Mouse (Mus musculus): ENCODE data around the gene Rag1.

Gene Rag1

DNA sequence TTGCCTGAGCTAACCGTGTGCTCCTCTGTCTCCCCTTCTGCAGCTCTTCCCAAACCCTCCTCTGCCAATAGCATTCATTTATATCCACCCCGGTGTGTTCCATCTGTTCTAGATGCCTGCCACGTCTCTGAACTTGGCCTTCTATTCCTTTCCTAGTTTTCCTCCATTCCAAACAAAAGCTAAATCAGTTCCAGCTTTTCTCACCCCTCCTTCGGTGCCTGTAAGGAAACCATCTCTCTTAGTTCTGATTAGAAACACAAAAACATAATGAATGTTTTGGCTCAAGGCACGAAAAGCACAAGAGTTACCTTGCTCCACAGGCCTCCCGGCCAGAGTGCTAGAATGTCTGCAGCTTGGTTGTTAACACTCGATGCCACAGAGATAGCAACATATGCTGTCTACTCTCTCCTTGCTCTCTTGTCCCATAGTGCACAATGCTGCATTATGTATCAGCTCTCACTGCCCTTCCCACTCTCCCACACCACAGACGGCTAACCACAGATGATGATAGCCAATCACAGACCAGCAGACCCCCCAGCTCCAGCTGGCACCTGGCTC lies at the start of gene Rag1, which contains the start of gene B230118H07Rik:
Gene Rag1, minus strand, starts transcription at position 388 of the 558 bp plus-strand sequence.
Gene B230118H07Rik, minus strand, starts transcription at position 419 of the 558 bp plus-strand sequence.
- no peak for DNase-seq (ENCODE audit: low read depth, low spot score)

GRCm38 (mm10) chr2:101695584-101695983 lies 46.3 kb upstream of the Rag1 start:
- no peak for DNase-seq (ENCODE audit: low read depth, low spot score)

DNA sequence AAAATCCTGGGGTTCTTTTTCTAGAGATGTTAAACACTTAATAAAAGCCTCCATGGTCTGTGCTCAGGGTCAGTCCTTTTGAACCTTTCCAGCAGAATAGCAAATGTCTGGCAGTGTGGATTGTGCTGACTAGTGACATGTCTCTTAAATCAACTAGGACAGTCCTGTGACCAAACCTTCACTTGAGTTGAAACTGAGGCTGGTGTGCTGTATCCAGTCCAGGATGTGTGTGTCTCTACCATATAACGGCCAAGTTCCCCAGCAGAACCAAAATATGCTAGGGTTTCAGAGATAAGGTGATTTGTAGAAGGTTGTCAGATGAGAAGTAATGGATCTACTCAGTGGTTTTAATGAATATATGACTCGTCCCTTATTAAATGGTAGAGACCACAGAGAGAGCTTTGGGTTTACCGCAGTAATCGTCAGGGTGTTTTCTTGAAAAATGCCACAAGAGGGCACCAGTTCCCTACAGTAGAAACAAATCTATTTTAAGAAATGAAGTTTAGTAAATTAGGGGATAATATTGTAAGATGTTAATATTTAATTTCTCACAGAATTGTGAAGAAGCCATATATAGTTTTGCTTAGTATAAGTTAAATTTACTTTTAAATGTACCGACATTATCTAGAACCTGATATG lies 44.4 kb upstream of the Rag1 start:
- peak; percentile 17 for DNase-seq (ENCODE audit: low read depth, low spot score)

- no peak for DNase-seq (ENCODE audit: low read depth, low spot score)
Measured at GRCm38 (mm10) chr2:101693043-101693442, 43.7 kb upstream of the Rag1 start.

GRCm38 (mm10) chr2:101690252-101690827 lies 41.0 kb upstream of the Rag1 start:
- DNase-seq (ENCODE audit: low read depth, low spot score), result no peak

DNA sequence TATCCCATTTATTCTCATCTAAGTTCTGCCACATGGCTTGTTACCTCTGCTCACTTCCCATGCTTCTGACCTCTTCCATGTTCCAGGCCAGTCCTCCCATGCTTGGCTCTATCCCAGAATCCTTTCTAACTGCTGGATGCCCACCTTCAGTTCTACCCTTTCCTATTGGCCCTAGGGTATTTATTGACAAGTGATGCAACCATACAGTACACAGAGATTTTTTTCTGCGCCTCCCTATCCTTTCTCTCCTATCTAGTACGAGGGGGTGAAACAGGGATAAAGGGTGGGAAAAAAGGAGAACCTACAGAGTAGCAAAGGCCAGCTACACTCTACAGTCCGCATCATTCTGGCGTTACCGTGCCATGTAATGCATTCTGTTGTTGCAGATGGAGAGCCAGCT lies 38.7 kb upstream of the Rag1 start:
- no peak for DNase-seq (ENCODE audit: low read depth, low spot score)

- no peak for DNase-seq (ENCODE audit: low read depth, low spot score)
Measured at GRCm38 (mm10) chr2:101684421-101684820, 35.1 kb upstream of the Rag1 start.

DNA sequence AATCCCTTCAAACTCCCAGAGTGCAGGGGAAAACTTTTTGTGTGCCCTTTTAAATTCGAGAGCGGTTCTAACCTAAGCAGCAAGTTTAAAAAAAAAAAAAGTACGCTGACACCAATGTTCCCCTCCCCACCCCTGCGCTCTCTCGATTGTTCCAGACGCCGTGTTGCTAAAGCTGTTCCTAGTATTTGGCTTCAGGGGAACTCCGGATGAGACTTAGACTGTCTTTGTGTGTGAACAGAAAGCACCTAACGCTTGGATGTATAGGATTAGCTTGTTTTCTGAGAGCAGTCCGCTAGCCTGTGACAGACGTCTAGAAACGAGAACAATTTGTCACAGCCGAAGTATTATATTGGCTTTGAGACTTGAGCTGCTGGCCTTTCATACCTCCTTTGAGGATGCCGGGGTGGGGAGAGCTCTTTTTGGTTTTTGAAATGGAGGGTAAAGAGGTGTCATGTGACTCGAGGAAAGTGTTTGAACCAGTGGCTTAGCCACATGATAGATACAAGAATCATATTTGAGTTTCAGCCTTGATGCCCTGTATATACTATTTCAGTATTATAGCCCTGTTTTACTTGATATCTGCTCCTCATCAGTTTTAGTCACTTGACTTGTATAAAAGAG lies 30.0 kb upstream of the Rag1 start:
- DNase-seq (ENCODE audit: low read depth, low spot score), result no peak

DNA sequence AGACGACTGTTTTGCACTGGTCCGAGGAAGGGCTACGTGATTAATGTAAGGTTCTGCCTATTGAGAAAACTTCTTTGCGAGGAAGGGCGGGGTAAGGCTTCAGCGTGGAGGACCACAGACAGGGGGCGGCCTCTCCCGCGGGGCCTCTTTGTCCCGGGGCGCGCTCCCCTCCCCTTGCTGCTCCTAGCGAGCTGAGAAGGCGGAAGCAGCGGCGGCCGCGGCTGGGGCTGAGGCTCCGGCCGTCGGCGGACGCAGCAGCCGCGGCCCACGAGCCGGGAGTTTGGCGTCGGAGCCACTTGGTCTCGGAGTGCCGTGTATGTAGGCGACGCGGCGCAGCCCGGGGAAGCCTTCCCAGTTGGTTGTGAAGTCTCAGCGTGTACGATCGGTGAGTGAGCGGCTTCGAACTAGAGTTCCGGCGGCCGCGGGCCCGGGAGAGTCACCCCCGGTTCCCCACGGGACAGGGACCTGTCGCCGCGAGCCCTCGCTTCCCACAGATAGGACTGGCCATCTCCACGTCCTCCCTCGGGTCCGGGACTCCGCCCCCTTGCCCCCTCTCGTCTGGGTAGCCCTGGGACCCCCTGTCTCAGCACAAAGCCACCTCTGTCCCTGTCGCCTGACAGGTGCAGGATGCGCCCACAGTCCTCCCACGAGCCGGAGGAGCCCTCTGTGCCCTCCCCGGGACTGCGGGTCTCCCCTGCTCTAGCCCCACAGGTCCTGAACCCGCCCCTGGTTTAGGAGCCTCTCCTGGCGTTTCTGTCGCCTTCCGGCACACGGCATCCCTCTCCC lies 29.1 kb upstream of the Rag1 start, which contains the start of gene Traf6:
Gene Traf6, plus strand, starts transcription at position 194 of the 786 bp plus-strand sequence.
- DNase-seq (ENCODE audit: low read depth, low spot score), result peak; percentile 63

GRCm38 (mm10) chr2:101673547-101673946 lies 24.2 kb upstream of the Rag1 start:
- no peak for DNase-seq (ENCODE audit: low read depth, low spot score)

- no peak for DNase-seq (ENCODE audit: low read depth, low spot score)
Measured at GRCm38 (mm10) chr2:101668751-101669150, 19.4 kb upstream of the Rag1 start.

DNA sequence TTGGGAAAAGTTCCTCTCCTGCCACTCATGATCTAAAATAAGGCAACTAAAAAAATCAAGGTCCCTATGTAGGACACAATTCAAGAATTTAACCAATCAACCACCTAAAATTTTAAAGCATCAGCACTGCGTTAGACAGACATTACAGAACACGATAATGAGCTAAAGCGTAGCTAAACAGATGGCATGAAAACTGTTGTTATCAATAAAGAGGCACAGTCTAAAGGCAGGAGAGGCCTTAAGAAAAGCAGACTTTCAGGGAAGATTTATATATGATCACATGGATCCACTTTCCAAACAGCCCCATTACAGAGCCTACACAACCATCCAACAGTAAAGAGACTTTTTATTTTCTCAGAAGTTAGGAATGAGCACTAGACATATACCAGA lies 16.4 kb upstream of the Rag1 start:
- DNase-seq (ENCODE audit: low read depth, low spot score), result no peak

GRCm38 (mm10) chr2:101665058-101665702 lies 15.9 kb upstream of the Rag1 start:
- peak; percentile 74 for DNase-seq (ENCODE audit: low read depth, low spot score)

DNA sequence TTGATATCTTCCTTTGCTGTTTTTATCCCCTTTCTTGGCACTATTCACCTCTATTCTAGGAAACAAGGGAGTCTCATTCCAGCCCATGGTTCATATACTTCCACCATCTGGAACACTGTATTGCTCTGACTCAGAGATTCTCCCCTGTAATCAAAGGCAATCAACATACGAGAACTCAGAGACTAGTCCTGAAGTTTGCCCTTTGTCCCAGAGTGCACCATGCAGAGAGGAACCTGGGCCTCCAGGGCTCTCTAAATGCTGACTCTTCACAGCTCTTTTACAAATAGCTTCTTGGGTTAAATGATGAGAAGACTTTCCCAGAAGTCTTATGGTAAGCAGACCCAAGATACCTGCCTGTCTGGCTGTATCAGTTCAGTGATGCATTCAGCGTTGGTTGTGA lies 11.2 kb upstream of the Rag1 start:
- no peak for DNase-seq (ENCODE audit: low read depth, low spot score)

DNA sequence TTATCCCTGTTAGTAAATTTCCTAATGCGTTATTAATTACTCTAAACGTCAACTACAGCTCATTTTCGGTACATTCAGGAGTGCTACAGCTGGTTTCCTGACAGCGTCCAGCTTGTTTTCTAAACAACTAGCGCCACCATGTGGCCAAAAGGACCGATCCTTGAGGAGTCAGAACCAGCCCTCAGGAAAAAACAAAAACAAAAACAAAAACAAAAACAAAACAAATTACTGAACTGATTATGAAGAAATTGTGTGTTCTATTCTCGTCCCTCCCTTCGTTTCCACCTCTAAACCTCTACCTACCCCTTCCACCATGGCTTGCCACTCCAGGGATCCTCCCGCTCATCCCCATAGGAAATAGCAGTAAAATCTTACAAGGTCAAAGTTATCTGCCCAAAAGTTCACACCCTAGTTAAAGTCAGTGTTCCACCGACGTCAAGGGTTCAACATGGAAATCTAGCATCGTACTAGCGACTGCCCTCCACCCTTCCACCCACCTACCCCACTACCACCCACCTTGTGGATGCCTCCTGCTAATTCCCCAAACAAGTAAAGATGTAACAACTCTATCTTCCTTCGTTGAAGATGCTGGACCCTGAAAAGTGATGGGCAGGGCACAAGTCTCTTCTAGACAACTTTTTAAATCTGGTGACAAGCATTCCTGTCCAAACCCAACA lies 3.8 kb upstream of the Rag1 start:
- DNase-seq (ENCODE audit: low read depth, low spot score), result peak; percentile 81

DNA sequence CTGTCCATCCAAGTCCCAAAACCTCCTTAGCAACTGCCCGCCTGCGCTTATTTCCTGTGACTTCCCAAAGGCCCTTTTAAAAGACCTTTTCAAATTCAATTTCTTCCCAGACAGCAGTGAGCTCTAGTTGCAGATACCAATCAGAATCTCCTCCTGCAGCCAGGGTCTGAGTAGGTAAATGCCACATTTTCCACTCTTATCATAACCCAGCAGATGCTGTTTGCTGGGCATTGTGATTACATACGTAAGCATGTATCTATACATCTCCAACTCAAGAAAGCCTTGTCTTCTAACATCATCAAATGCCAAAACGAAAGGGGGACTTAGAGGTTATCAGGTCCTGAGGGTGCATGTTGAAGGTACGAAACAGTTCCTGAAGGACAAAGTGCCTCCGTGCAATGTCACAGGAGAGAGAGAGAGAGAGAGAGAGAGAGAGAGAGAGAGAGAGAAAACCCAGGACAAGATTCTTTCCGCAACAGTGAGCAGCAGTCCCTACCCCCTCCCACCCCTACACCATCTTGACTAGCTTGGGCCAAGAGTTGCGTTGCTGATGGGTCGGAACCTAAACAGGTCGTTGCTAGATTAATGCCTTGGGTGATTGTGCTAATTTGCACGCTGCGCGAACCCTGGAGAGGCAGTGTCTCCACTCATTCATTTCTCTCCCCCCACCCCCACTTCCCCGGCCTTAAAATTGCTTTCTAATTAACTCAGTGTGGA lies 3.1 kb upstream of the Rag1 start:
- DNase-seq (ENCODE audit: low read depth, low spot score), result no peak

DNA sequence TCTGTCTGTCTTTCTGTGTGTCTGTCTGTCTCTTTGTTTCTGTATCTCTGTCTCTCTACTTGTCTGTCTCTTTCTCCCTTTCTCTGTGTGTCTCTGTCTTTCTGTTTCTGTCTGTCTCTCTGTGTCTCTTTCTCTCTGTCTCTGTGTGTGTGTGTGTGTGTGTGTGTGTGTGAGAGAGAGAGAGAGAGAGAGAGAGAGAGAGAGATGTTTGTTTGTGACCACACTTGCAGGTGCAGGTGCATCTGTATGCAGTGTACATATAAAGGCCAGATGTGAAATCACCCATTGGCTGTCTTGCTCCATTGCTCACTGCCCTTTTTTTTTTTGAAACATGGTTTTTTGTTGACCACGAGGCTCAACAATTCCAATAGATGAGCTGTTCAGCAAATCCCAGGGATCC lies 1.1 kb upstream of the Rag1 start:
- no peak for DNase-seq (ENCODE audit: low read depth, low spot score)

GRCm38 (mm10) chr2:101648361-101648760 lies 940 bp downstream of the Rag1 start:
- no peak for DNase-seq (ENCODE audit: low read depth, low spot score)

- no peak for DNase-seq (ENCODE audit: low read depth, low spot score)
Measured at GRCm38 (mm10) chr2:101645841-101646240, 3.5 kb downstream of the Rag1 start.

GRCm38 (mm10) chr2:101639840-101640350 lies 9.4 kb downstream of the Rag1 start:
- DNase-seq (ENCODE audit: low read depth, low spot score), result no peak
